8 mouse cellular contexts compared by ENCODE assay signal in the genomic region with DNA sequence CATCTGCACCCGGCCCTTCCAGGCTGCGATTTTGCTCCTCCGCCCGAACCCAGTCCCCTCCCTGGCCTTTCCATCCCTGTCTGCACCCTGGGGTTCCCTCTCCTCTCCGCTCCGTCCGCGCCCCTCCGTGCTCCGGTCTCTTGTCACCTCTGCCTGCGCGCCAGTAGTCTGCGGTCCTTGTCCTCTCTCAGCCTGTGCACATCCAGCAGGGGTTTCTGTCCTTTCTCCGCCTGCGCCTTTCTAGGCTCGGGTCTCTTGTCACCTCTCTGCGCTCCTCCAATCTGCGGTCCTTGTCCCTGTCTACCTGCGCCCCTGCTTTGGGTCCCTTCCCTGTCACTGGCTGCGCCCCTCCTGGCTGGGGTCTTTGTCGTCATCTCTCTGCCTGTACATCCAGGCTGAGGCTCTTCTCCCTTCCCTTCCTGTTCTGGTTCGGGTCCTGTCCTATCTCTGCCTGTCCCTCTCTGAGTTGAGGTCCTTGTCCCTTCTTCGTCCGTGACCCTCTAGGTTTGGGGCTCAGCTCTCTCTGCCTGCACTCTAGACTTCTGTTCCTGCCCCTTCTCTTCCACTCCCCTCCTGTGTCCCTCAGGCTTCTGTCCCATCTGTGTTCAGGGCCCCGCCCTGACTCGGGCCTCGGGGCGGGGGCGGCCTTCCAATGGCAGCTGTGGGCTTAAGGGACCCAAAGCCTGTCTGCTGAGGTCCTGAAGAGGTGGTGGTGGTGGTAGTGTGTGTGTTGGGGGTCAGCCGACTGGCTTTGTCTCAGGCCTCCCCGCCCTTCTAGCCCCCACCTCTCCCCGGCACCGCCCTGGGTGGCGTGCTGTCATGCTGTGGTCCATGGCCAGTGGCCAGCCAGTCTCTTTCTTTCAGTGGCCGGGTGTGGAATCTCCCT. TPM values are rescaled to one million over a fixed set of nuclear protein-coding genes. Genes with fewer than 3 reads are reported as not detected.
A peak's percentile ranks its signal among the peaks of the same experiment; 100 is the strongest.
DNase-seq lines count a peak whose midpoint lies in the region; ATAC-seq and TF ChIP-seq lines count a peak whose summit lies in the region.

No protein-coding gene starts in this region.

- peaks cover 19% of the 10 kb centered on the region for H3K4me1 ChIP-seq in cortical plate, adult 2 months (ENCODE audit: control insufficient read depth, insufficient read depth, low read length)
- peaks cover 20% of the 10 kb centered on the region for H3K4me1 ChIP-seq in intestine, embryonic 14.5 days (replicated peaks; ENCODE audit: control insufficient read depth, insufficient read depth, low read length)
- peaks cover 28% of the 10 kb centered on the region for H3K4me1 ChIP-seq in liver, embryonic 11.5 days (replicated peaks; ENCODE audit: control insufficient read depth, insufficient read depth, low read length)
- H3K4me1 ChIP-seq in midbrain, embryonic 16.5 days (ENCODE audit: control insufficient read depth, insufficient read depth, low read length): peaks cover 30% of the 10 kb centered on the region

- H3K9ac ChIP-seq in intestine, embryonic 14.5 days (ENCODE audit: low read length): peak overlapping the region; percentile 91
- H3K9ac ChIP-seq in liver, embryonic 11.5 days (ENCODE audit: low read depth, low read length): peak overlapping the region; percentile 92
- H3K9ac ChIP-seq in midbrain, embryonic 16.5 days (ENCODE audit: low read depth, low read length): peak overlapping the region; percentile 99

- peak overlapping the region; percentile 100 for H3K27ac ChIP-seq in cortical plate, adult 2 months (ENCODE audit: insufficient read depth, low read length)
- peak overlapping the region; percentile 72 for H3K27ac ChIP-seq in intestine, embryonic 14.5 days (ENCODE audit: low read depth)
- H3K27ac ChIP-seq in liver, embryonic 11.5 days (ENCODE audit: low read depth, low read length): peak overlapping the region; percentile 75
- peak overlapping the region; percentile 99 for H3K27ac ChIP-seq in midbrain, embryonic 16.5 days (ENCODE audit: low read length)

- no peak for TF ChIP-seq POLR2A in cortical plate, adult 2 months (IDR thresholded peaks at IDR 0.05; ENCODE audit: extremely low read depth, insufficient read depth, low read length)

- ATAC-seq in intestine, embryonic 14.5 days (replicated peaks; ENCODE audit: low FRiP score, low TSS enrichment, low read depth): peak; percentile 41
- peak; percentile 55 for ATAC-seq in liver, embryonic 11.5 days (replicated peaks; ENCODE audit: low FRiP score)
- ATAC-seq in midbrain, embryonic 16.5 days: peak; percentile 66

- peaks cover 17% of the 10 kb centered on the region; the same call in 1 of the 2 replicates for H3K36me3 ChIP-seq in intestine, embryonic 14.5 days (ENCODE audit: control insufficient read depth, insufficient read depth, low read length)
- H3K36me3 ChIP-seq in liver, embryonic 11.5 days (ENCODE audit: control insufficient read depth, insufficient read depth, low read length): peaks cover 2% of the 10 kb centered on the region
- 0 out of 2 replicates have a peak, but pooled peaks cover 3% of the 10 kb centered on the region for H3K36me3 ChIP-seq in midbrain, embryonic 16.5 days (ENCODE audit: control insufficient read depth, insufficient read depth, low read length)

- H3K9me3 ChIP-seq in intestine, embryonic 14.5 days (ENCODE audit: control insufficient read depth, low read length): no peaks in the 10 kb centered on the region
- no peaks in the 10 kb centered on the region for H3K9me3 ChIP-seq in liver, embryonic 11.5 days (ENCODE audit: control insufficient read depth, low read length)
- no peaks in the 10 kb centered on the region for H3K9me3 ChIP-seq in midbrain, embryonic 16.5 days (replicated peaks; ENCODE audit: control insufficient read depth, low read length, poor library complexity, severe bottlenecking)

- no peaks in the 10 kb centered on the region for H3K27me3 ChIP-seq in intestine, embryonic 14.5 days (replicated peaks; ENCODE audit: control insufficient read depth, insufficient read depth, low read length)
- H3K27me3 ChIP-seq in liver, embryonic 11.5 days (replicated peaks; ENCODE audit: control insufficient read depth, insufficient read depth, low read length): no peaks in the 10 kb centered on the region
- H3K27me3 ChIP-seq in midbrain, embryonic 16.5 days (ENCODE audit: control insufficient read depth, insufficient read depth, low read depth, low read length): no peaks in the 10 kb centered on the region

- peak overlapping the region; percentile 89 for H3K4me3 ChIP-seq in cortical plate, adult 2 months (ENCODE audit: insufficient read depth, low read length)
- H3K4me3 ChIP-seq in intestine, embryonic 14.5 days (ENCODE audit: low read depth, low read length): peak overlapping the region; percentile 83
- H3K4me3 ChIP-seq in liver, embryonic 11.5 days (ENCODE audit: low read depth, low read length): peak overlapping the region; percentile 97
- peak overlapping the region; percentile 99 for H3K4me3 ChIP-seq in midbrain, embryonic 16.5 days (ENCODE audit: low read depth, low read length)

- WGBS in intestine, embryonic 14.5 days: 2% methylated on average over 35 of the region's 35 CpGs
- WGBS in liver, embryonic 11.5 days: 3% methylated on average over 34 of the region's 35 CpGs
- WGBS in midbrain, embryonic 16.5 days: under 1% methylated on average over 35 of the region's 35 CpGs

- peak overlapping the region; percentile 65 for H3K4me2 ChIP-seq in intestine, embryonic 14.5 days (ENCODE audit: low read length)
- peak overlapping the region; percentile 99 for H3K4me2 ChIP-seq in liver, embryonic 11.5 days
- peak overlapping the region; percentile 97 for H3K4me2 ChIP-seq in midbrain, embryonic 16.5 days (ENCODE audit: low read length)

- TF ChIP-seq CTCF in cortical plate, adult 2 months (IDR thresholded peaks at IDR 0.05; ENCODE audit: extremely low read depth, insufficient read depth, low read length): no peak

- DNase-seq in 416B (ENCODE audit: low read depth): peak; percentile 42
- peak; percentile 52 for DNase-seq in R1 (ENCODE audit: low read depth, low spot score)
- DNase-seq in gastrocnemius, postnatal 4 days (ENCODE audit: low spot score in 2 of 2): peak; percentile 42 to 72
- DNase-seq in intestine, embryonic 14.5 days (ENCODE audit: low spot score): peak; percentile 60
- DNase-seq in liver, embryonic 11.5 days (ENCODE audit: low spot score): peak; percentile 72
- DNase-seq in thymus, postnatal 4 days: peak; percentile 73

RNA-seq across cellular contexts. Expression of a gene that starts 0.8 kb away (rescaled TPM):
- 790 and 835 TPM in 2 replicates for polyA plus RNA-seq in cortical plate, adult 2 months (2012; rRNA removed)
- 100 to 1,000 TPM; 117 to 120 TPM for total RNA-seq in gastrocnemius, postnatal 4 days (2021)
- polyA plus RNA-seq in intestine, embryonic 14.5 days (2014; fragmentation: Nextera tagmentation; extraction: Ambion mirVana): 109 and 121 TPM in 2 replicates
- 56.8 and 59.3 TPM in 2 replicates for polyA plus RNA-seq in liver, embryonic 11.5 days (2014; fragmentation: Nextera tagmentation; extraction: Ambion mirVana)
- 665 and 671 TPM in 2 replicates for polyA plus RNA-seq in midbrain, embryonic 16.5 days (2015; fragmentation: Nextera tagmentation; extraction: Ambion mirVana)

RNA-seq across cellular contexts. Expression of a gene that starts 46.4 kb away (rescaled TPM):
- 48.4 and 52.6 TPM in 2 replicates for polyA plus RNA-seq in cortical plate, adult 2 months (2012; rRNA removed)
- total RNA-seq in gastrocnemius, postnatal 4 days (2021): 10 to 100 TPM; 36.1 to 40.1 TPM
- 57.1 and 58.2 TPM in 2 replicates for polyA plus RNA-seq in intestine, embryonic 14.5 days (2014; fragmentation: Nextera tagmentation; extraction: Ambion mirVana)
- 60.3 and 67.7 TPM in 2 replicates for polyA plus RNA-seq in liver, embryonic 11.5 days (2014; fragmentation: Nextera tagmentation; extraction: Ambion mirVana)
- polyA plus RNA-seq in midbrain, embryonic 16.5 days (2015; fragmentation: Nextera tagmentation; extraction: Ambion mirVana): 52.3 and 56.8 TPM in 2 replicates

RNA-seq across cellular contexts. Expression of a gene that starts 46.4 kb away (rescaled TPM):
- polyA plus RNA-seq in cortical plate, adult 2 months (2012; rRNA removed): 49.6 and 51.0 TPM in 2 replicates
- total RNA-seq in gastrocnemius, postnatal 4 days (2021): 10 to 100 TPM; 27.5 to 32.1 TPM
- polyA plus RNA-seq in intestine, embryonic 14.5 days (2014; fragmentation: Nextera tagmentation; extraction: Ambion mirVana): 52.4 and 54.6 TPM in 2 replicates
- polyA plus RNA-seq in liver, embryonic 11.5 days (2014; fragmentation: Nextera tagmentation; extraction: Ambion mirVana): 41.0 and 44.7 TPM in 2 replicates
- 70.4 and 71.8 TPM in 2 replicates for polyA plus RNA-seq in midbrain, embryonic 16.5 days (2015; fragmentation: Nextera tagmentation; extraction: Ambion mirVana)

RNA-seq across cellular contexts. Expression of a gene that starts 54.3 kb away (rescaled TPM):
- polyA plus RNA-seq in cortical plate, adult 2 months (2012; rRNA removed): 10.5 and 13.8 TPM in 2 replicates
- 1 to 10 TPM; 5.4 to 5.5 TPM for total RNA-seq in gastrocnemius, postnatal 4 days (2021)
- 14.6 and 16.3 TPM in 2 replicates for polyA plus RNA-seq in intestine, embryonic 14.5 days (2014; fragmentation: Nextera tagmentation; extraction: Ambion mirVana)
- polyA plus RNA-seq in liver, embryonic 11.5 days (2014; fragmentation: Nextera tagmentation; extraction: Ambion mirVana): 20.0 and 20.9 TPM in 2 replicates
- 2.0 and 2.1 TPM in 2 replicates for polyA plus RNA-seq in midbrain, embryonic 16.5 days (2015; fragmentation: Nextera tagmentation; extraction: Ambion mirVana)

RNA-seq across cellular contexts. Expression of a gene that starts 54.6 kb away (rescaled TPM):
- polyA plus RNA-seq in cortical plate, adult 2 months (2012; rRNA removed): 39.5 and 39.8 TPM in 2 replicates
- 10 to 100 TPM; 35.8 TPM for total RNA-seq in gastrocnemius, postnatal 4 days (2021)
- 160 and 164 TPM in 2 replicates for polyA plus RNA-seq in intestine, embryonic 14.5 days (2014; fragmentation: Nextera tagmentation; extraction: Ambion mirVana)
- 95.5 and 95.6 TPM in 2 replicates for polyA plus RNA-seq in liver, embryonic 11.5 days (2014; fragmentation: Nextera tagmentation; extraction: Ambion mirVana)
- polyA plus RNA-seq in midbrain, embryonic 16.5 days (2015; fragmentation: Nextera tagmentation; extraction: Ambion mirVana): 32.1 and 35.1 TPM in 2 replicates

Comparison
In these comparisons a context has a peak if more than half of its experiments do, and no peak if none do; other contexts are left out.
1. Peak in every context shown above with its lines: DNase-seq, ATAC-seq, H3K4me3 ChIP-seq and H3K27ac ChIP-seq.